Mouse (Mus musculus) kidney, embryonic 14.5 days (tissue): Measurements from ENCODE around the gene Olfr656. TPM values are rescaled to one million over a fixed set of nuclear protein-coding genes. Genes with fewer than 3 reads are reported as not detected.

Source experiments
- ATAC-seq: fragments of 200-750 bp; cut with Nextera tagmentation; 2 replicates; pipeline ENCODE4 v1.8.0; 2017; ENCODE audit warnings: moderate number of reproducible peaks, mild to moderate bottlenecking, moderate TSS enrichment, moderate library complexity; ENCODE audit not compliant: low FRiP score, low TSS enrichment
- H3K27ac ChIP-seq: fragments of 300-500 bp; sonication (generic); 2 replicates; pipeline ENCODE4 v1.5.1; 2014; ENCODE audit warnings: low read depth, mild to moderate bottlenecking, low read length, moderate library complexity, mixed read lengths
- H3K27me3 ChIP-seq: fragments of 300-500 bp; sonication (generic); 2 replicates; pipeline ENCODE4 v1.6.1; 2014; ENCODE audit warnings: mild to moderate bottlenecking, low read length; ENCODE audit not compliant: control insufficient read depth, insufficient read depth
- H3K36me3 ChIP-seq: fragments of 300-500 bp; sonication (generic); 2 replicates; pipeline ENCODE4 v1.6.1; 2014; ENCODE audit warnings: low read length, mixed read lengths; ENCODE audit not compliant: control insufficient read depth, insufficient read depth
- H3K4me1 ChIP-seq: fragments of 300-500 bp; sonication (generic); 2 replicates; pipeline ENCODE4 v1.6.1; 2014; ENCODE audit warnings: low read length, mixed read lengths; ENCODE audit not compliant: control insufficient read depth, insufficient read depth
- H3K4me2 ChIP-seq: fragments of 300-500 bp; sonication (generic); replicated peaks from 2 replicates; pipeline ENCODE4 v1.6.1; 2014; ENCODE audit warnings: low read depth, mild to moderate bottlenecking, low read length
- H3K4me3 ChIP-seq: fragments of 300-500 bp; sonication (generic); 2 replicates; pipeline ENCODE4 v1.5.1; 2014; ENCODE audit warnings: mild to moderate bottlenecking, low read length
- H3K9ac ChIP-seq: fragments of 300-500 bp; sonication (generic); 2 replicates; pipeline ENCODE4 v1.6.1; 2014; ENCODE audit warnings: low read depth, mild to moderate bottlenecking, low read length, moderate library complexity
- H3K9me3 ChIP-seq: fragments of 300-500 bp; sonication (generic); 2 replicates; pipeline ENCODE4 v1.6.1; 2016; ENCODE audit warnings: low read length; ENCODE audit not compliant: control insufficient read depth
- WGBS: fragments of 180-500 bp; shearing (Covaris S2); extraction: QIAGEN DNeasy Blood & Tissue Kit; methylation state at CpG from one replicate; pipeline ENCODE4 v1.1.7; 2014; 5-methylcytosine and 5-hydroxymethylcytosine counted together
- polyA plus RNA-seq: library from polyadenylated mRNA; unstranded; fragments of >200 nt; fragmentation: Nextera tagmentation; extraction: Ambion mirVana; gene quantifications from 2 replicates; pipeline ENCODE4 v1.2.1, GENCODE M21; 2014

The Olfr656 gene
- not detected in 2 replicates for polyA plus RNA-seq

GRCm38 (mm10) chr7:104613655-104614054, at the start of gene Olfr656:
TSS of gene Olfr656 (plus strand) at chr7:104613955.
- Histone ChIP-seq H3K4me1 (no peaks in the 10 kb centered on the region), H3K27me3 (no peaks in the 10 kb centered on the region), H3K9me3 (no peaks in the 10 kb centered on the region), H3K36me3 (no peaks in the 10 kb centered on the region), H3K9ac (no peak within 1 kb of the TSS), H3K27ac (no peak within 1 kb of the TSS), H3K4me2 (no peak within 1 kb of the TSS), H3K4me3 (no peak within 1 kb of the TSS)
- WGBS, result 75% methylated on average over 4 of the region's 4 CpGs
- ATAC-seq, result no peak

GRCm38 (mm10) chr7:104577014-104577413, 36.7 kb upstream of the Olfr656 start, which contains the start of gene Olfr653:
TSS of gene Olfr653 (plus strand) at chr7:104577314.
- 77% methylated on average over 2 of the region's 2 CpGs for WGBS
- Histone ChIP-seq H3K27ac (no peak within 1 kb of the TSS), H3K4me1 (no peaks in the 10 kb centered on the region), H3K4me3 (no peak within 1 kb of the TSS), H3K4me2 (no peak within 1 kb of the TSS), H3K27me3 (no peaks in the 10 kb centered on the region), H3K9ac (no peak within 1 kb of the TSS), H3K9me3 (no peaks in the 10 kb centered on the region), H3K36me3 (no peaks in the 10 kb centered on the region)
- ATAC-seq, result no peak

- no peaks in the 10 kb centered on the region for H3K4me1 ChIP-seq
- H3K36me3 ChIP-seq, result no peaks in the 10 kb centered on the region
- no peak overlapping the region for H3K4me3 ChIP-seq
- no peak overlapping the region for H3K27ac ChIP-seq
- ATAC-seq, result no peak
- H3K27me3 ChIP-seq, result no peaks in the 10 kb centered on the region
- no peaks in the 10 kb centered on the region for H3K9me3 ChIP-seq
- no peak overlapping the region for H3K9ac ChIP-seq
- WGBS, result 95% methylated on average over 4 of the region's 4 CpGs
- no peak overlapping the region for H3K4me2 ChIP-seq
These were observed 32.9 kb upstream of the Olfr656 start for GRCm38 (mm10) chr7:104580846-104581245.

- H3K36me3 ChIP-seq, result no peaks in the 10 kb centered on the region
- ATAC-seq, result no peak
- 85% methylated on average over 4 of the region's 4 CpGs for WGBS
These were observed 32.3 kb upstream of the Olfr656 start for GRCm38 (mm10) chr7:104581429-104581828.

GRCm38 (mm10) chr7:104586725-104587124, 27.0 kb upstream of the Olfr656 start, which contains the start of gene Olfr654:
TSS of gene Olfr654 (plus strand) at chr7:104587025.
- Histone ChIP-seq H3K36me3 (no peaks in the 10 kb centered on the region), H3K27me3 (no peaks in the 10 kb centered on the region), H3K9me3 (no peaks in the 10 kb centered on the region), H3K4me1 (no peaks in the 10 kb centered on the region), H3K27ac (no peak within 1 kb of the TSS), H3K4me2 (no peak within 1 kb of the TSS), H3K4me3 (no peak within 1 kb of the TSS), H3K9ac (no peak within 1 kb of the TSS)
- 93% methylated on average over 4 of the region's 4 CpGs for WGBS
- no peak for ATAC-seq

More at GRCm38 (mm10) chr7:104581429-104581828, 32.3 kb upstream of the Olfr656 start:
- Histone ChIP-seq H3K4me3 (no peak overlapping the region), H3K27ac (no peak overlapping the region), H3K4me2 (no peak overlapping the region), H3K9me3 (no peaks in the 10 kb centered on the region), H3K27me3 (no peaks in the 10 kb centered on the region), H3K4me1 (no peaks in the 10 kb centered on the region), H3K9ac (no peak overlapping the region)

GRCm38 (mm10) chr7:104588274-104588673, 25.5 kb upstream of the Olfr656 start:
- H3K4me3 ChIP-seq, result no peak overlapping the region
- 83% methylated on average over 5 of the region's 5 CpGs for WGBS
- no peak for ATAC-seq
- no peak overlapping the region for H3K4me2 ChIP-seq
- no peak overlapping the region for H3K27ac ChIP-seq
- H3K9me3 ChIP-seq, result no peaks in the 10 kb centered on the region
- no peak overlapping the region for H3K9ac ChIP-seq
- no peaks in the 10 kb centered on the region for H3K27me3 ChIP-seq
- H3K36me3 ChIP-seq, result no peaks in the 10 kb centered on the region
- no peaks in the 10 kb centered on the region for H3K4me1 ChIP-seq

- 92% methylated on average over 2 of the region's 2 CpGs for WGBS
- H3K27me3 ChIP-seq, result no peaks in the 10 kb centered on the region
These were observed 12.1 kb upstream of the Olfr656 start, which contains the start of gene Olfr655 for GRCm38 (mm10) chr7:104601679-104602078. TSS of gene Olfr655 (minus strand) at chr7:104601779.

GRCm38 (mm10) chr7:104603173-104603572, 10.6 kb upstream of the Olfr656 start:
- Histone ChIP-seq H3K4me2 (no peak overlapping the region), H3K9me3 (no peaks in the 10 kb centered on the region), H3K4me3 (no peak overlapping the region), H3K36me3 (no peaks in the 10 kb centered on the region), H3K27ac (no peak overlapping the region), H3K9ac (no peak overlapping the region), H3K27me3 (no peaks in the 10 kb centered on the region), H3K4me1 (no peaks in the 10 kb centered on the region)
- WGBS, result 2% methylated on average over 3 of the region's 3 CpGs
- no peak for ATAC-seq

More at GRCm38 (mm10) chr7:104601679-104602078, 12.1 kb upstream of the Olfr656 start, which contains the start of gene Olfr655:
- H3K9me3 ChIP-seq, result no peaks in the 10 kb centered on the region
- no peak within 1 kb of the TSS for H3K27ac ChIP-seq
- H3K9ac ChIP-seq, result no peak within 1 kb of the TSS
- no peak within 1 kb of the TSS for H3K4me2 ChIP-seq
- H3K4me3 ChIP-seq, result no peak within 1 kb of the TSS
- H3K36me3 ChIP-seq, result no peaks in the 10 kb centered on the region
- H3K4me1 ChIP-seq, result no peaks in the 10 kb centered on the region
- ATAC-seq, result no peak

- Histone ChIP-seq H3K27me3 (no peaks in the 10 kb centered on the region), H3K36me3 (no peaks in the 10 kb centered on the region), H3K9me3 (no peaks in the 10 kb centered on the region), H3K27ac (no peak overlapping the region), H3K4me2 (no peak overlapping the region), H3K9ac (no peak overlapping the region), H3K4me1 (no peaks in the 10 kb centered on the region), H3K4me3 (no peak overlapping the region)
- ATAC-seq, result no peak
These were observed 9.0 kb upstream of the Olfr656 start for GRCm38 (mm10) chr7:104604727-104605126.
